ENCODE assay signal across 7 mouse cellular contexts in the genomic region with DNA sequence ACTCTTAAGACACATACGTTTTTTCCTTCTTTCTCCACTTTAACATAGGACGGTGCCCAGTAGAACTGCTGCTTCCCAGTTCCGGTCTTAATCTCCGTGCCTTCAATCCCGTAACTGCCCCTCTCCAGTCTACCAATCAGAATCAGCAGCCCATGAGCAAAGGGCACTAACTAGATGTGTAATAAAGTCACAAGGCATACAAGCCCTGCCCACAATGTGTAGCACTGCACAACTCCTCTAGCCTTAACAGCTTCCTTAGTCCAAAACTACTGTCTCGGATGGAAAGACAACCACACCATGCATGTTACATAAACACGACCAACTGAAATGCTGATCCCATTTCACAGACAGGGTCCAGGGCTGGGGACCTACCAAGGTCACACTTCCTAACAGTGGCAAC. TPM values are rescaled to one million over a fixed set of nuclear protein-coding genes. Genes with fewer than 3 reads are reported as not detected.
DNase-seq lines count a peak whose midpoint lies in the region; ATAC-seq and TF ChIP-seq lines count a peak whose summit lies in the region.

No protein-coding gene starts in this region.

- 56% methylated on average over 7 of the region's 7 CpGs for WGBS in kidney, embryonic 15.5 days

- H3K9ac ChIP-seq in kidney, embryonic 15.5 days, result peak overlapping the region; percentile 74

- no peak for TF ChIP-seq CTCF in testis, adult 2 months (IDR thresholded peaks at IDR 0.05; ENCODE audit: control insufficient read depth, insufficient read depth, insufficient replicate concordance, low read depth, low read length)
- no peak for TF ChIP-seq CTCF in embryonic fibroblast, embryonic 13.5 days (IDR thresholded peaks at IDR 0.05; ENCODE audit: borderline replicate concordance, insufficient read depth, low read length)

- H3K4me3 ChIP-seq in testis, adult 2 months (ENCODE audit: control insufficient read depth, low read depth, low read length), result peak overlapping the region; percentile 96
- peak overlapping the region; percentile 92 for H3K4me3 ChIP-seq in embryonic fibroblast, embryonic 13.5 days (ENCODE audit: insufficient read depth, low read length)
- H3K4me3 ChIP-seq in kidney, embryonic 15.5 days (replicated peaks), result peak overlapping the region; percentile 82

- H3K27me3 ChIP-seq in testis, adult 2 months (ENCODE audit: control insufficient read depth, insufficient read depth, low read length), result no peaks in the 10 kb centered on the region
- H3K27me3 ChIP-seq in kidney, embryonic 15.5 days, result no peaks in the 10 kb centered on the region

- no peaks in the 10 kb centered on the region; the same call in 1 of the 2 replicates for H3K36me3 ChIP-seq in testis, adult 2 months (ENCODE audit: control insufficient read depth, insufficient read depth, low read length)
- peaks cover 43% of the 10 kb centered on the region for H3K36me3 ChIP-seq in kidney, embryonic 15.5 days

- peak overlapping the region; percentile 88 for H3K4me2 ChIP-seq in kidney, embryonic 15.5 days

- H3K9me3 ChIP-seq in kidney, embryonic 15.5 days (replicated peaks), result no peaks in the 10 kb centered on the region

- no peak for DNase-seq in testis, postnatal 10 days (ENCODE audit: low spot score)
- DNase-seq in lung, postnatal 36 days, result peak; percentile 49
- no peak for DNase-seq in embryo, embryonic 11 days
- no peak for DNase-seq in urinary bladder, postnatal 36 days (ENCODE audit: low spot score in 2 of 2)

- peak overlapping the region; percentile 98 for H3K27ac ChIP-seq in testis, adult 2 months (ENCODE audit: control insufficient read depth, insufficient read depth, low read depth, low read length)
- no peak overlapping the region for H3K27ac ChIP-seq in embryonic fibroblast, embryonic 13.5 days (ENCODE audit: insufficient read depth, low read length)
- H3K27ac ChIP-seq in kidney, embryonic 15.5 days, result peak overlapping the region; percentile 100; the same call in 1 of the 2 replicates

- no peak for TF ChIP-seq POLR2A in testis, adult 2 months (IDR thresholded peaks at IDR 0.05; ENCODE audit: control insufficient read depth, low read depth, low read length)
- TF ChIP-seq POLR2A in embryonic fibroblast, embryonic 13.5 days (IDR thresholded peaks at IDR 0.05; ENCODE audit: low read depth, low read length), result no peak

- peaks cover 11% of the 10 kb centered on the region for H3K4me1 ChIP-seq in testis, adult 2 months (ENCODE audit: control insufficient read depth, insufficient read depth, low read length)
- 0 out of 2 replicates have a peak, but pooled peaks cover 6% of the 10 kb centered on the region for H3K4me1 ChIP-seq in embryonic fibroblast, embryonic 13.5 days (ENCODE audit: control insufficient read depth, insufficient read depth, low read length)
- peaks cover 29% of the 10 kb centered on the region for H3K4me1 ChIP-seq in kidney, embryonic 15.5 days

- ATAC-seq in kidney, embryonic 15.5 days (replicated peaks; ENCODE audit: low FRiP score), result 0 out of 2 replicates have a peak, but pooled peaks have one; percentile 0

RNA-seq across cellular contexts. Expression of a gene that starts 1.7 kb away (rescaled TPM):
- polyA plus RNA-seq in testis, adult 2 months (2012; rRNA removed), result 3.0 and 3.8 TPM in 2 replicates
- 9.6 and 10.8 TPM in 2 replicates for polyA plus RNA-seq in embryonic fibroblast, embryonic 13.5 days (2011; ENCODE audit: insufficient read length, low read depth, missing spikeins)
- 40.1 and 40.4 TPM in 2 replicates for polyA plus RNA-seq in kidney, embryonic 15.5 days (2015; fragmentation: Nextera tagmentation; extraction: Ambion mirVana)

RNA-seq across cellular contexts. Expression of a gene that starts 2.0 kb away (rescaled TPM):
- polyA plus RNA-seq in testis, adult 2 months (2012; rRNA removed), result 10.9 and 13.9 TPM in 2 replicates
- polyA plus RNA-seq in embryonic fibroblast, embryonic 13.5 days (2011; ENCODE audit: insufficient read length, low read depth, missing spikeins), result 39.4 and 42.0 TPM in 2 replicates
- polyA plus RNA-seq in kidney, embryonic 15.5 days (2015; fragmentation: Nextera tagmentation; extraction: Ambion mirVana), result 46.7 and 47.7 TPM in 2 replicates

RNA-seq across cellular contexts. Expression of a gene that starts 11.5 kb away (rescaled TPM):
- 56.3 and 58.2 TPM in 2 replicates for polyA plus RNA-seq in testis, adult 2 months (2012; rRNA removed)
- polyA plus RNA-seq in embryonic fibroblast, embryonic 13.5 days (2011; ENCODE audit: insufficient read length, low read depth, missing spikeins), result 133 and 135 TPM in 2 replicates
- 348 and 369 TPM in 2 replicates for polyA plus RNA-seq in kidney, embryonic 15.5 days (2015; fragmentation: Nextera tagmentation; extraction: Ambion mirVana)

RNA-seq across cellular contexts. Expression of a gene that starts 28.1 kb away (rescaled TPM):
- polyA plus RNA-seq in testis, adult 2 months (2012; rRNA removed), result 2.3 and 2.8 TPM in 2 replicates
- 58.4 and 62.7 TPM in 2 replicates for polyA plus RNA-seq in embryonic fibroblast, embryonic 13.5 days (2011; ENCODE audit: insufficient read length, low read depth, missing spikeins)
- polyA plus RNA-seq in kidney, embryonic 15.5 days (2015; fragmentation: Nextera tagmentation; extraction: Ambion mirVana), result 8.2 and 11.4 TPM in 2 replicates
